Mouse (Mus musculus): ENCODE measurements around the gene Dcxr.
A peak's percentile ranks its signal among the peaks of the same experiment; 100 is the strongest.
"Not testable (repeated sequence)": the region's sequence is repeated elsewhere in the genome, so short reads cannot be mapped to it uniquely, and the experiment has no call there.

Gene Dcxr

GRCm38 (mm10) chr11:120707969-120708368 lies 19.1 kb downstream of the Dcxr start:
- DNase-seq = no peak

GRCm38 (mm10) chr11:120707225-120707624 lies 19.9 kb downstream of the Dcxr start:
- DNase-seq = no peak

- DNase-seq = no peak
Measured at GRCm38 (mm10) chr11:120706120-120706519, 21.0 kb downstream of the Dcxr start.

- peak; percentile 60 to 84 for DNase-seq
Measured at GRCm38 (mm10) chr11:120704486-120705325, 22.4 kb downstream of the Dcxr start.

GRCm38 (mm10) chr11:120703696-120704454 lies 23.2 kb downstream of the Dcxr start:
- DNase-seq = peak in 1 of 2 experiments; percentile 73

GRCm38 (mm10) chr11:120697741-120698140 lies 29.3 kb downstream of the Dcxr start:
- peak; percentile 45 to 81 for DNase-seq

- DNase-seq = no peak
Measured at GRCm38 (mm10) chr11:120696568-120696967, 30.5 kb downstream of the Dcxr start.

GRCm38 (mm10) chr11:120695641-120696040 lies 31.4 kb downstream of the Dcxr start:
- no peak for DNase-seq

GRCm38 (mm10) chr11:120695184-120695583 lies 31.9 kb downstream of the Dcxr start:
- DNase-seq = peak; percentile 58 to 84

- no peak for DNase-seq
Measured at GRCm38 (mm10) chr11:120693461-120693860, 33.6 kb downstream of the Dcxr start.

GRCm38 (mm10) chr11:120692471-120693011 lies 34.5 kb downstream of the Dcxr start:
- no peak for DNase-seq

GRCm38 (mm10) chr11:120689365-120689764 lies 37.7 kb downstream of the Dcxr start:
- no peak for DNase-seq

GRCm38 (mm10) chr11:120686650-120687272 lies 40.3 kb downstream of the Dcxr start:
- DNase-seq = peak; percentile 67 to 89

GRCm38 (mm10) chr11:120684660-120685059 lies 42.4 kb downstream of the Dcxr start:
- DNase-seq = peak; percentile 40 to 77

GRCm38 (mm10) chr11:120684086-120684485 lies 43.0 kb downstream of the Dcxr start:
- DNase-seq = no peak

- no peak for DNase-seq
Measured at GRCm38 (mm10) chr11:120683536-120683935, 43.5 kb downstream of the Dcxr start.

- DNase-seq = no peak
Measured at GRCm38 (mm10) chr11:120682683-120683082, 44.4 kb downstream of the Dcxr start.

- DNase-seq = peak in 1 of 2 experiments; percentile 43
Measured at GRCm38 (mm10) chr11:120679909-120680308, 47.2 kb downstream of the Dcxr start.

- no peak for DNase-seq
Measured at GRCm38 (mm10) chr11:120676951-120677350, 50.1 kb downstream of the Dcxr start.

GRCm38 (mm10) chr11:120675875-120676274 lies 51.2 kb downstream of the Dcxr start:
- DNase-seq = not testable (repeated sequence)
